Mouse (Mus musculus): ENCODE data around the gene Slc5a11.

Gene Slc5a11

DNA sequence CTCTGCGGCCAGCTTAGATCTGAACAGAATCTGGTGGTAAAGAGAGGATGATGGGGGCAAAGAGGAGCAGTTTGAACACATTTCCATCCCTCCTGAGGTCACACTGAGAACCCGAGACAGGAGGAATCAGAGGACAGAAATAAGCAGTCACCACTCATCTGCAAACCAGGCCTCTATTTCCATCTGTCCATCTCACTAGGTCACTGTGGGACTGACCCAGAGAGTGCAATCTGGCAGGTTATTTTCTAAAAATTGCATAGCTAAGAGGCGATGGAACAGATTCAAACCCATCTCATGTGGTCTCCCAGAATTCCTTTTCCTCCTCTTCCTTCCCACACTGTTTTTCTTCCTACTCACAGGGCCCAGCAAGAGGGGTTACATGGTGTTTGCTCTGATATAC is 73.3 kb downstream of the Slc5a11 start:
- DNase-seq = no peak

- no peak for DNase-seq
These were observed 74.6 kb downstream of the Slc5a11 start for GRCm38 (mm10) chr7:123289176-123289575.

- DNase-seq = no peak
These were observed 77.4 kb downstream of the Slc5a11 start for GRCm38 (mm10) chr7:123291942-123292341.

DNA sequence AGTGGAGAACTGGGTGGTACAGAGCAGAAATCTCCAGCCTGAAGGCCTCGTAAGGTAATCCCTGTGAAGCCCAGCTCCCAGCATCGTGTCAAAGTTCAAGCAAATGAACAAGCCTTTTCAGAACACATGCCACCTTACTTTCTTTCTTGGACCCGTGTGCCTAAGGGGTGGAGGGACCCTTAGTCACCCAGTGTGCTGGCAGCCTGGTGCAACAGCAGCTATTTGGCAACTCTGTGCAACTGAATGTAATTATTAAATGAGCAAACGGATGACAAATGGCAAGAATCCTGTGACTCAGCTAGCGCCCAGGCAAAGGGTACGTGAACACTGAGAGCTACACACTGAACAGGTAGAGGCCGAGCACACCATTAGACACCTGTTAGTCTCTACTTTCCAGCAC is 79.3 kb downstream of the Slc5a11 start:
- DNase-seq = no peak

- DNase-seq = no peak
These were observed 80.8 kb downstream of the Slc5a11 start for GRCm38 (mm10) chr7:123295423-123295822.

GRCm38 (mm10) chr7:123296097-123296496 is 81.5 kb downstream of the Slc5a11 start:
- no peak for DNase-seq

DNA sequence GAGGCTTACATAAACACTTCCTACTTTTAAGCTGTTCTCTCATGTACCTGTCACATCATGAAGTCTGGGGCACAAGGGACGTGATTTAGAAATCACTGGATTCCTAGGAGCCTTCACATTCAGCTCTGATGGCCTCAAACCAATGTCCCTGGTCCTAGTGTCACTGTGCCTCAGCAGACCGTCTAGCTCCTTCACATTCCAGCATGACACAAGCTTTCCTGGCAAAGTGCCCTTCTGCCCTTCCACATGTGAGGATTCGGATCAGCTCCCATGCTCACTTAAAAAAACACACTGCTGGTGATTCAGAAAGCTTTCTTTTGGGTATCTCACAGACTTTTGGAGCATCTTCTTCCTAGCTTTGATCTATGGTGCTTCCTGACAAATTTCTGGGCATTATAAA is 83.6 kb downstream of the Slc5a11 start:
- no peak for DNase-seq

- no peak for DNase-seq
These were observed 85.7 kb downstream of the Slc5a11 start for GRCm38 (mm10) chr7:123300258-123300657.

GRCm38 (mm10) chr7:123305397-123305796 is 90.8 kb downstream of the Slc5a11 start:
- no peak for DNase-seq

- DNase-seq = no peak
These were observed 92.7 kb downstream of the Slc5a11 start for GRCm38 (mm10) chr7:123307236-123307635.

DNA sequence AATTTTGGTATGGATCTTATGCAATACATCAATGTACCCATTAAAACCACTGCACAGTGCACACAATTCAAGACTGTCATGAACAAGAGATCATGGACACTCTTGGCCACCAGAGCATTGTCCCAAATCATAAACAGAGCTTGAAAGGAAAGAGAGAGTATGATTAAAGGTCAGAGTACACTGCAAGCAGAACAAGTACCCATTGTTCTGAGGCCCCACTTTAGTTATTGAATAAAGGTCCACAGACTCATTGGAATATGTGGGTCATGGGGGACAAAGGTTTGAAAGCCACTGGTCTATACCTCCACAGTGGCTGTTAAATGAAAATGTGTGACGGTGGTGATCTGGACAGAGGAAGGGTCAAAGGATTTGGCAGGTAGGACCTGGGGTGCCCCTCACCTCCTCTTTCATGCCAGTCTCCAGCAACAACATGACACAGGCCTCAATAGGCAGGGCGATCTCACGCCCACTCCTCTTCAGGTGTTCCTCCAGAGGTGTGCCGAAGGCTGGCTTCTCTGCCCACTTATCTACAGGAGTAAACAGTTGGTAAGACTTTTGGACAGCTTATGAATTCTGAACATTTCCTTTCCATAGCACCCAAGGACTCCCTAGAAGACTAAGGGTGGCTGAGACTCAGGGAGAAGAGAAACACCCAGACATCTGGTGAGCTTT is 93.4 kb downstream of the Slc5a11 start:
- DNase-seq = no peak

DNA sequence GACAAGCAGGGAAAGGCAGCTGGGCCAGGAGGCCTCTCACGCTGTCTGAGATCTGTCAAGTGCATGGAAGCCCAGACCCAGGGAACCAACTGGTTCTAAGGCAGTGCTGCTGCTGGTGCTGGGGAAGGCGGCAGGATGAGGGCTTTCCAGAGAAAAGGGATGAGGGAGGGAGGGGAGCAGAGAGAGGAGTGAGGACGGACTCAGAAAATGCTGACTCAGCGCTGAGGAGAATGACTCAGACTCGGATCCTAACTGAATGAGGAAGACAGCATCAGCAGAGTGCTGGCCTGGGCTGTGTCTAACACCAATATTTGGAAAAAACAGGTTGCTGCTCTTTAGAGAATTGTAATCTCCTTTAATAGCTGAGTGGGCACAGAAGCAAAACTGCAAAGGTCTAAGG is 97.3 kb downstream of the Slc5a11 start:
- peak; percentile 29 for DNase-seq

GRCm38 (mm10) chr7:123312738-123313137 is 98.2 kb downstream of the Slc5a11 start:
- DNase-seq = no peak

GRCm38 (mm10) chr7:123322452-123323121 is 108.0 kb downstream of the Slc5a11 start:
- DNase-seq = no peak

Measured in right cerebral cortex, postnatal 14 days (tissue).